Mouse (Mus musculus) liver, adult 2 months (tissue): ENCODE measurements around the gene Nos1ap.

Experiments
- CTCF ChIP-seq: fragments of 200-500 bp; IDR thresholded peaks from 2 replicates; pipeline ENCODE4 v1.5.1; 2011; ENCODE audit warnings: low read depth, low read length, control low read depth
- POLR2A ChIP-seq: fragments of 200-500 bp; IDR thresholded peaks from 2 replicates; pipeline ENCODE4 v1.6.1; 2011; ENCODE audit warnings: low read length, control low read depth; ENCODE audit not compliant: insufficient read depth; ENCODE audit errors: extremely low read depth

DNA sequence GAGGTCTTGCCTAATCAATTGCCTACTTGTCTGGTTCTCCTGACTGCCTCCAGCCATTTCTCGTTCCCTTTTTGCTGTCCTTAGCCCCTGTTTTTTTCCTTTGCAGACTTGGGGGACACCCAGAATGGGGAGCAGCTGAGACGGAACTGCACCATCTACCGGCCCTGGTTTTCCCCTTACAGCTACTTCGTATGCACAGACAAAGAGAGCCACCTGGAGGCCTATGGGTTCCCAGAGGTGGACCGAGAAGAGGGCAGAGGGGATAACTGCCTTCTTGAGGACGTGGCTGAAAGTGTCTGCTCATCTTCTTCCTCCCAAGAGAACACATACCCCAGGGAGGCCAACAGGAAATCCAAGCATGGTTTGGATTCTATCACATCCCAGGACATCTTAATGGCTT lies 278.2 kb downstream of the Nos1ap start:
- no peak for TF ChIP-seq POLR2A
- TF ChIP-seq CTCF = no peak
